In the genomic region with DNA sequence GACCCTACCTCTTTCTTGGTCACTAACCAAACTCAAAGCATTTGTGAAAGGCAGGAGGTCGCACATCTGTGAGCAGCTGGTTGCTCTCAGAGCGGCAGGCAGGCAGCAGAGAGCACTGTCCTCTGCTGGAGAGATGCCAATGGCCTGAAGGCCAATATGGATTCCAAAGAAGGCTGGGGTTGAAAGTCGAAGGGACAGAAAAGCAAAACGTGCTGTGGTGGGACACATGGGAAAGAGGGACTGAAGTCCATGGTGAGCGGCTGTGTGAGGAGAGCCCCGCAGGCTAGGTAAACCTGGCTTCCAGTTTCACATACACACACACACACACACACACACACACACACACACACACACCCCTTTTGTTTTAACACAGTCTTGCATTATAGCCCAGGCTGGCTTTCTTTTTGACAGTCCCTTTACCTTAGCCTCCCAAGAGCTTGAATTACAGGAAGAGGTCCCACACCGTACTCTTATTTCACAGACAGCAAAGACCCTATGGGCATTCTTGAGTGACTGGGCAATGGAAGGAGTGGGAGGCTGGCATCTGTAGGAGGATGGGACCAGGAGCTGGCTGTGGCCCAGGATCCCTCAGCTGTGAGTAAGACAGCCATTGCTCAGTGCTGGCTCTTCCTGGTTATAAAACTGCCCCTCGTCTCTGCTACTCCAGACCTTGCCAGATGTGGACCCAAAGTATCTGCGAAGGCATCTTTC, we compare ENCODE assay signal across 11 mouse cellular contexts. TPM values are rescaled to one million over a fixed set of nuclear protein-coding genes. Genes with fewer than 3 reads are reported as not detected.
DNase-seq lines count a peak whose midpoint lies in the region; ATAC-seq and TF ChIP-seq lines count a peak whose summit lies in the region.
"Had no signal": no experiment of that assay in that cellular context is flagged by ENCODE, and none has a peak within 500 bp of the region (broad histone marks: within the 10 kb centered on the region; RNA-seq: fewer than 3 reads in every experiment).

No protein-coding gene starts in this region.

- no peak for TF ChIP-seq POLR2A in small intestine, adult 2 months (IDR thresholded peaks at IDR 0.05; ENCODE audit: low read depth, low read length)

- no peaks in the 10 kb centered on the region for H3K9me3 ChIP-seq in heart, embryonic 13.5 days
- H3K9me3 ChIP-seq in neural tube, embryonic 13.5 days = no peaks in the 10 kb centered on the region
- H3K9me3 ChIP-seq: embryonic facial prominence, embryonic 12.5 days; neural tube, embryonic 12.5 days had no signal

- 57% methylated on average over 9 of the region's 9 CpGs for WGBS in heart, embryonic 13.5 days
- 75% methylated on average over 9 of the region's 9 CpGs for WGBS in neural tube, embryonic 13.5 days
- 60% methylated on average over 9 of the region's 9 CpGs for WGBS in small intestine, adult 2 months

- DNase-seq in heart, postnatal 36 days = no peak
- no peak for DNase-seq in neural tube, embryonic 10.5 days (ENCODE audit: extremely low spot score, low spot score)
- peak; percentile 39 for DNase-seq in kidney, adult 9 months
- DNase-seq in urinary bladder, adult 2 months (ENCODE audit: low spot score) = no peak
- DNase-seq: liver had no signal

- intact Hi-C loops in heart, postnatal 36 days (cut with DNase I) = no loop called here

- ATAC-seq in heart, embryonic 13.5 days (ENCODE audit: extremely low read depth, insufficient number of reproducible peaks, low FRiP score, low TSS enrichment) = no peak
- no peak for ATAC-seq in neural tube, embryonic 13.5 days (ENCODE audit: low read depth)
- no peak for ATAC-seq in monocyte, adult 5-6 weeks (replicated peaks; ENCODE audit: insufficient number of reproducible peaks, low FRiP score, low TSS enrichment, poor library complexity, severe bottlenecking)

- no peaks in the 10 kb centered on the region for H3K36me3 ChIP-seq in heart, embryonic 13.5 days
- no peaks in the 10 kb centered on the region for H3K36me3 ChIP-seq in neural tube, embryonic 13.5 days
- H3K36me3 ChIP-seq in small intestine, adult 2 months (ENCODE audit: control insufficient read depth, insufficient read depth, low read length) = no peaks in the 10 kb centered on the region
- H3K36me3 ChIP-seq: embryonic facial prominence, embryonic 12.5 days; neural tube, embryonic 12.5 days had no signal

- no peak overlapping the region for H3K4me3 ChIP-seq in heart, embryonic 13.5 days
- no peak overlapping the region for H3K4me3 ChIP-seq in neural tube, embryonic 13.5 days
- no peak overlapping the region for H3K4me3 ChIP-seq in small intestine, adult 2 months (ENCODE audit: low read depth, low read length)
- H3K4me3 ChIP-seq: embryonic facial prominence, embryonic 12.5 days; neural tube, embryonic 12.5 days had no signal

- no peaks in the 10 kb centered on the region for H3K27me3 ChIP-seq in heart, embryonic 13.5 days (replicated peaks)
- H3K27me3 ChIP-seq in neural tube, embryonic 13.5 days = no peaks in the 10 kb centered on the region
- no peaks in the 10 kb centered on the region for H3K27me3 ChIP-seq in small intestine, adult 2 months (ENCODE audit: control insufficient read depth, insufficient read depth, low read length)
- H3K27me3 ChIP-seq: embryonic facial prominence, embryonic 12.5 days; neural tube, embryonic 12.5 days had no signal

- peaks cover 49% of the 10 kb centered on the region for H3K4me1 ChIP-seq in heart, embryonic 13.5 days
- H3K4me1 ChIP-seq in neural tube, embryonic 13.5 days (replicated peaks) = peaks cover 12% of the 10 kb centered on the region
- H3K4me1 ChIP-seq in small intestine, adult 2 months (ENCODE audit: control insufficient read depth, insufficient read depth, insufficient read length, low read length) = peaks cover 2% of the 10 kb centered on the region; the same call in 1 of the 2 replicates

- peak overlapping the region; percentile 87 for H3K27ac ChIP-seq in heart, embryonic 13.5 days (replicated peaks)
- 0 out of 2 replicates have a peak overlapping the region, but pooled peaks have one; percentile 4 for H3K27ac ChIP-seq in neural tube, embryonic 13.5 days (replicated peaks)
- peak overlapping the region; percentile 43 for H3K27ac ChIP-seq in small intestine, adult 2 months (ENCODE audit: insufficient read depth, low read depth, low read length)
- H3K27ac ChIP-seq: neural tube, embryonic 12.5 days had no signal

- no peak for TF ChIP-seq CTCF in small intestine, adult 2 months (IDR thresholded peaks at IDR 0.05; ENCODE audit: extremely low read depth, insufficient read length, insufficient replicate concordance, low read depth, low read length)

- H3K4me2 ChIP-seq in heart, embryonic 13.5 days = no peak overlapping the region
- H3K4me2 ChIP-seq in neural tube, embryonic 13.5 days = no peak overlapping the region
- H3K4me2 ChIP-seq: embryonic facial prominence, embryonic 12.5 days; neural tube, embryonic 12.5 days had no signal

- peak overlapping the region; percentile 60 for H3K9ac ChIP-seq in heart, embryonic 13.5 days
- H3K9ac ChIP-seq in neural tube, embryonic 13.5 days = no peak overlapping the region
- H3K9ac ChIP-seq: embryonic facial prominence, embryonic 12.5 days; neural tube, embryonic 12.5 days had no signal

RNA-seq across cellular contexts. Expression of a gene that starts 45.9 kb away (rescaled TPM):
- 5.4 and 6.1 TPM in 2 replicates for polyA plus RNA-seq in heart, embryonic 13.5 days (2015; fragmentation: Nextera tagmentation; extraction: Ambion mirVana)
- 10 to 100 TPM; 48.7 to 57.7 TPM for total RNA-seq in heart, postnatal 36 days (2021)
- 4.0 and 5.3 TPM in 2 replicates for polyA plus RNA-seq in neural tube, embryonic 13.5 days (2015; fragmentation: Nextera tagmentation; extraction: Ambion mirVana)
- polyA plus RNA-seq in small intestine, adult 2 months (2012; rRNA removed) = 12.3 and 13.0 TPM in 2 replicates
- 0.10 TPM in 1 of 3 replicates, not detected in the others for total RNA-seq in monocyte, adult 5-6 weeks (2017)
- 57.9 and 78.1 TPM in 2 replicates for polyA plus RNA-seq in urinary bladder, adult 2 months (2012; rRNA removed)

Comparison
In these comparisons a context has a peak if more than half of its experiments do, and no peak if none do; other contexts are left out.
1. H3K27ac ChIP-seq: peak in every context shown above with its lines; median percentile 87 in heart, embryonic 13.5 days; 43 in small intestine, adult 2 months; 4 in neural tube, embryonic 13.5 days.